Mouse (Mus musculus) forebrain, embryonic 11.5 days (tissue): ENCODE measurements around the gene Pde6b. TPM values are rescaled to one million over a fixed set of nuclear protein-coding genes. Genes with fewer than 3 reads are reported as not detected.

Experiments
- ATAC-seq: fragments of 200-750 bp; cut with Nextera tagmentation; replicated peaks from 2 replicates; pipeline ENCODE4 v1.8.0; 2017; ENCODE audit warnings: moderate TSS enrichment; ENCODE audit not compliant: low FRiP score
- DNase-seq: peaks from one replicate; pipeline ENCODE4 v3.0.0-alpha.2; 2017; ENCODE audit warnings: low spot score
- H3K27ac ChIP-seq: fragments of 300-500 bp; sonication (generic); 2 replicates; pipeline ENCODE4 v1.5.1; 2014; ENCODE audit warnings: low read depth, low read length
- H3K27me3 ChIP-seq: fragments of 300-500 bp; sonication (generic); 2 replicates; pipeline ENCODE4 v1.6.1; 2014; ENCODE audit warnings: mild to moderate bottlenecking, low read length, mixed read lengths; ENCODE audit not compliant: control insufficient read depth, insufficient read depth
- H3K36me3 ChIP-seq: fragments of 300-500 bp; sonication (generic); 2 replicates; pipeline ENCODE4 v1.6.1; 2014; ENCODE audit warnings: mild to moderate bottlenecking, low read length, moderate library complexity, mixed read lengths; ENCODE audit not compliant: control insufficient read depth, insufficient read depth
- H3K4me1 ChIP-seq: fragments of 300-500 bp; sonication (generic); replicated peaks from 2 replicates; pipeline ENCODE4 v1.6.1; 2014; ENCODE audit warnings: low read length, mixed read lengths; ENCODE audit not compliant: control insufficient read depth, insufficient read depth
- H3K4me2 ChIP-seq: fragments of 300-500 bp; sonication (generic); 2 replicates; pipeline ENCODE4 v1.6.1; 2014; ENCODE audit warnings: low read depth, mild to moderate bottlenecking, low read length, moderate library complexity, mixed read lengths; ENCODE audit not compliant: severe bottlenecking
- H3K4me3 ChIP-seq: fragments of 300-500 bp; sonication (generic); 2 replicates; pipeline ENCODE4 v1.5.1; 2014; ENCODE audit warnings: low read depth, low read length
- H3K9ac ChIP-seq: fragments of 300-500 bp; sonication (generic); 2 replicates; pipeline ENCODE4 v1.6.1; 2014; ENCODE audit warnings: low read length
- H3K9me3 ChIP-seq: fragments of 300-500 bp; sonication (generic); 2 replicates; pipeline ENCODE4 v1.6.1; 2016; ENCODE audit warnings: low read length, mixed read lengths; ENCODE audit not compliant: control insufficient read depth
- WGBS: fragments of 180-500 bp; shearing (Covaris S2); extraction: QIAGEN DNeasy Blood & Tissue Kit; methylation state at CpG from one replicate; pipeline ENCODE4 v1.1.7; 2014; 5-methylcytosine and 5-hydroxymethylcytosine counted together
- polyA plus RNA-seq: library from polyadenylated mRNA; unstranded; fragments of >200 nt; fragmentation: Nextera tagmentation; extraction: Ambion mirVana; gene quantifications from 2 replicates; pipeline ENCODE4 v1.2.1, GENCODE M21; 2014

The Pde6b gene
- polyA plus RNA-seq, 1 experiment from 2014 or later: 0.40 TPM

DNA sequence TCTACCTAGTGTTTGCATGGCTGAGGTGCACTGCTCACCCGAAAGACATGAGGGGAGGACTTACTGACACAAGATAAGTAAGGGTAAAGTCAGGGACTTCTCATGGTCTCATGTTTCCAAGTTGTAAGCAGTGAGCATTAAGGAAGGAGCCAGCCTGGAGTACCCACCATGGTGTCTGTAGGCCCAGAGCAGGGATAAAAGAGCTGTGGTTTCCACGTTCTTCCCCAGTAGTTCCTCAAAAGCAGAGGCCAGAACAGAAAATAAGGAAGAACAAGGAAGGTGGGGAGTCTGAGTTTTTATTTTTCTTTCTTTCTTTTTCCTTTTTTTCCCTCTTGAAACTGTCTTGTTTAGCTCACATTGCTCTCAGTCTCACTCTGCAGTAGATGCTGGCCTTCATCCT, 26.5 kb downstream of the Pde6b start:
- Histone ChIP-seq H3K9ac (no peak overlapping the region), H3K27me3 (no peaks in the 10 kb centered on the region), H3K4me3 (no peak overlapping the region), H3K4me2 (no peak overlapping the region), H3K9me3 (no peaks in the 10 kb centered on the region), H3K36me3 (no peaks in the 10 kb centered on the region), H3K27ac (no peak overlapping the region), H3K4me1 (no peaks in the 10 kb centered on the region)
- DNase-seq: no peak
- 69% methylated on average over 2 of the region's 2 CpGs for WGBS
- no peak for ATAC-seq

DNA sequence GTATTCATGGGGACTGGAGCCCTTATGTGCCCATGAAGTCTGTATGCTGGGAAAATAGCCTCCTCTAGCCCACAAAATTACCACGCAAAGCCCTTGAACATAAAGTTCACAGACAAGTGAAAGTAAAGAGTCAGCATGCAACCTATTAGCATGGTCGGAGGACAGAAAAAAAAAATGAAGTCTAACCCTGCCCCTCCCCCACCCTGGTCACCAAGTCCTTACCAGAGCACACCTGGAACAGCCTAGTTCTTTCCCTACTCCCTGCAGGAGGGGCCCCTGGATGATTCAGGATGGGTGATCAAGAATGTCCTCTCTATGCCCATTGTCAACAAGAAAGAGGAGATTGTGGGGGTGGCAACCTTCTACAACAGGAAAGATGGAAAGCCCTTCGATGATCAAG, 34.5 kb downstream of the Pde6b start:
- Histone ChIP-seq H3K27me3 (no peaks in the 10 kb centered on the region), H3K27ac (no peak overlapping the region), H3K9ac (no peak overlapping the region), H3K4me2 (no peak overlapping the region), H3K9me3 (no peaks in the 10 kb centered on the region), H3K4me1 (no peaks in the 10 kb centered on the region), H3K4me3 (no peak overlapping the region), H3K36me3 (no peaks in the 10 kb centered on the region)
- ATAC-seq: no peak
- WGBS: 75% methylated on average over 3 of the region's 3 CpGs
- DNase-seq: no peak

DNA sequence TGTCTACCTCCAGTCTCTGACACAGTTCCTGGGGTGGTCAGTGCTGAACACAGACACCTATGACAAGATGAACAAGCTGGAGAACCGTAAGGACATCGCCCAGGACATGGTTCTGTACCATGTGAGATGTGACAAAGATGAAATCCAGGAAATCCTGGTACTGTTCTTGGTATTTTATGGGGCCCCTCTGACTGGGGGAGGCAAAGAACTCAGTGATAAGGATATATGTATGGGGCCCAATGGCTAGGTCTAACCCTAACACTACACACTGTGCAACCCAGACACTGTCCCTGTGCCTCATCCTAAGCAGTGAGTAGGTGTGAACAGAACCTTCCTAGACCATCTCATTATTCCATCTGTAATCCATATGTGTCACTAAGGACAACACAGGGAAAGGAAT, 35.2 kb downstream of the Pde6b start:
- H3K36me3 ChIP-seq: no peaks in the 10 kb centered on the region
- ATAC-seq (no peak), DNase-seq (no peak)
- H3K4me1 ChIP-seq: no peaks in the 10 kb centered on the region
- WGBS: 85% methylated on average over 2 of the region's 2 CpGs
- H3K27me3 ChIP-seq: no peaks in the 10 kb centered on the region
- H3K4me3 ChIP-seq: no peak overlapping the region
- no peak overlapping the region for H3K9ac ChIP-seq
- no peak overlapping the region for H3K27ac ChIP-seq
- H3K4me2 ChIP-seq: no peak overlapping the region
- no peaks in the 10 kb centered on the region for H3K9me3 ChIP-seq

DNA sequence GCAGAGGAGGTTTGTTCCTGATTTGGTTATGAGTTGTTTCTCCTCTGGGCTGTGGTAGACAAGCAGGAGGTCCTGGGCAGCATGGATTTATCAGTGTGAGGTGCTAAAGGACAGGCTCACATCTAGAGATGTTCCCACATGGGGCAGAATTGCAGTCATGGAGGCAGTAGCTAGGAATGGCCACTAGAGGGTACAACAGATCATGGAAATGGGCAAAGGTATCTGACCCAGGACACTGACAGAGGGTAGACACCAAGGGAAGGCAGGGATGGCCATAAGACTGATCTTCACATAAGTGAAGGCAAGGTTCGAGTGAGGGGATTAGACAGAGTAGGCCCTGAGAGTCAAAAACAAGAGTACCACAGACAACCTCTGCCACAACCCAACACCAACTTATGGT, 39.0 kb downstream of the Pde6b start:
- no peak overlapping the region for H3K27ac ChIP-seq
- no peaks in the 10 kb centered on the region for H3K4me1 ChIP-seq
- DNase-seq: no peak
- H3K4me3 ChIP-seq: no peak overlapping the region
- H3K4me2 ChIP-seq: no peak overlapping the region
- ATAC-seq: peak; percentile 59; the same call in 1 of the 2 replicates
- H3K36me3 ChIP-seq: no peaks in the 10 kb centered on the region
- H3K9me3 ChIP-seq: no peaks in the 10 kb centered on the region
- H3K27me3 ChIP-seq: no peaks in the 10 kb centered on the region
- WGBS: 76% methylated on average over 1 of the region's 1 CpGs
- no peak overlapping the region for H3K9ac ChIP-seq

DNA sequence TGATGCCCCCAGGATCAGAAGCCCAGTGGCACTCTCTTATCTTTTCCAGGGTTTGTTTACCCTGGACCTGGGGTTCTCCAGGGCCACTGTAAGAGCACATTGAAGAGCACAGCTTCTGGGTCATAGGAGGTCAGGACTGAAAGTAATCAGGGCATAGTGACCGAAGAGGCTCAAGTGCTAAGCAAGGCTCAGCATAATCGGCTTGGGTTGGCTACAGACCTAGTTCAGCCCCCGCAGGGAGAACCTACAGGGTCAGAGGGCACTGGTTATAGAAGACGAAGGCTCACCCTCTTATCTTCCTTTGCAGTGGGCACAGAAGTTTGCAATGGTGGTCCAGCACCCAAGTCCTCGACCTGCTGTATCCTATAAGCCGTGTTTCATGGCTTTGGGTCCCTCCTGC, 43.0 kb downstream of the Pde6b start:
- WGBS: 91% methylated on average over 6 of the region's 6 CpGs
- no peak overlapping the region for H3K4me3 ChIP-seq
- H3K9ac ChIP-seq: no peak overlapping the region
- ATAC-seq (no peak), DNase-seq (no peak)
- no peak overlapping the region for H3K4me2 ChIP-seq
- no peaks in the 10 kb centered on the region for H3K27me3 ChIP-seq
- no peaks in the 10 kb centered on the region for H3K9me3 ChIP-seq
- no peak overlapping the region for H3K27ac ChIP-seq
- no peaks in the 10 kb centered on the region for H3K36me3 ChIP-seq
- H3K4me1 ChIP-seq: peaks cover 5% of the 10 kb centered on the region; the same call in 1 of the 2 replicates

DNA sequence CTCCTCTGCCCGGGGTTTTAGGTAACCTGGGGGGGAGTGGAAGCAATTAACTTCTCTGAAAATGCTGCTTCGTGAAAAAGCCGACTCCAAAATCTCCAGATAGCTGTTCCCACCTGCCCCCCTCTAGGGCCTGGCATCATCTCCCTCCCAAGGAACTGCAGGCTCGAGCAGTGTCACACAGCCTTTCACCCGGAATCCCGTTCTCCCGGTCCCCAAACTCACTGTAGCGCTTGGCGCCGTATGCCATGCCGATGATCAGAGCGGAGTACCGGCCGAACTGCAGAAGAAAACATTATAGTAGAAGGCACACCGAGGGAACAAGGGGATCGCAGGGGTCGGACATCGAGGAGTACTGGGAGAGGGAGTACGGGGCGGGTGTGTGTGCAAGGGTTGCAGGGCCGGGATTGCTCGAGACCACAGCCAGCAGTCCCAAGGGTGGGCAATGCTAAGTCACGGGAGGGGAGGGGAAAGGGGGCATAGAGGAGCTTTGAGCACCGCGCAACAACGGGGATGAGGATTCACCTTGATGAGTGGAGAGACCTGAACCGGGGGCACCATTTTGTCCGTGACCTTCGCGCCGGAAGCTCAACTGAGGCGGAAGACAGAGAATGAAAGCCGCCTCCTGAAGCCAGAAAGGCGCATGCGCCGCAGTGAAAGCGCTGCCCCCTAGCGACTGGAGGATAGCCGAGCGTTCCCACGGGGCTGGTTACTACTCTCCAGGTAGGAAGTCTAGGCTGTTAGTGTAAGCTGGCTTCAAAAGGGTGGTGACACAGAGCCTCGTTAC, 45.8 kb downstream of the Pde6b start, which contains the start of gene Atp5k:
Gene Atp5k, minus strand, starts transcription at position 645 of the 784 bp plus-strand sequence.
- Histone ChIP-seq H3K27ac (no peak within 1 kb of the TSS), H3K4me2 (peak within 1 kb of the TSS; percentile 83), H3K4me3 (peak within 1 kb of the TSS; percentile 91), H3K4me1 (peaks cover 5% of the 10 kb centered on the region; the same call in 1 of the 2 replicates), H3K27me3 (no peaks in the 10 kb centered on the region), H3K36me3 (no peaks in the 10 kb centered on the region), H3K9me3 (no peaks in the 10 kb centered on the region), H3K9ac (peak within 1 kb of the TSS; percentile 88)
- DNase-seq (peak; percentile 96), ATAC-seq (peak; percentile 87)
- 2% methylated on average over 42 of the region's 42 CpGs for WGBS

DNA sequence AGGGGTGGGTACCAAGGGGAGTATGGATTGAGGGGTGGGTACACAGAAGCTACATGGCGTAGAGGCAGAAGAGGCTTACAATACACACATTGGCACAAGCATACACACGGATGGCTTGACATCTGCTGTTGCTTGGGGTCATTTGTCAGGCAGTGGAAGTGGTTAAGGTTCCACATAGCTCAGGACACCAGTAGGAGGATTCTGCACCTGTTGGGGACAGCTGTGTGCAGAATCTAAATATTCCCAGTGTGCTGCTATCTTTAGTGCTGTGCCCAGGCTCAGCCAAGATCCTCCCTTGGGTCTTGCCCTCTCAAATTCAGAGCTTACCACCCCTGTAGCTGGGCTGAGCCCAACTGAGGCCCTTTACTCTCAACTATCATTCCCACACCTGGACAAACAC, 47.9 kb downstream of the Pde6b start:
- Histone ChIP-seq H3K27ac (no peak overlapping the region), H3K4me1 (peaks cover 5% of the 10 kb centered on the region; the same call in 1 of the 2 replicates), H3K27me3 (no peaks in the 10 kb centered on the region), H3K4me2 (no peak overlapping the region), H3K4me3 (no peak overlapping the region), H3K36me3 (no peaks in the 10 kb centered on the region), H3K9me3 (no peaks in the 10 kb centered on the region), H3K9ac (no peak overlapping the region)
- ATAC-seq (no peak), DNase-seq (no peak)
- WGBS: 72% methylated on average over 2 of the region's 2 CpGs

DNA sequence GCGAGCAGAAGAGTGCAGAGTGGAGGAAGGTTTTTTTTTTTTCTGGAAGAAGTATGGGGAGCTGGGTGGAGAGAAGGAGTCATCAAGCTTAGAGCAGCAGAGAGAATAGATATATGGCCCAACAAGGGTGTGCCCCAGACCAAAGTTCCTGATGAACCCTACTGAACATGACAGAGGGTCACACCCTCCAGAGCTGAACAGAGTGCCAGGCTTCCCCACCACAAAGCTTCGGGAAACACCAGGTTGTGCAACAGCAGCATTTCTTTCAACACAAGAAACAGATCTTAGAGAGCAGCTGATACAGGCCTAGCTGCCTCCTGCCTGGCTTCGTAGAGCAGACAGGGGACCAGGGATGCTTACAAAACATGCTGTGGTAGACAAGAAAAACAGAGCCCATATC, 58.8 kb downstream of the Pde6b start:
- Histone ChIP-seq H3K4me3 (no peak overlapping the region), H3K4me2 (no peak overlapping the region), H3K9ac (no peak overlapping the region), H3K27me3 (peaks cover 2% of the 10 kb centered on the region; the same call in 1 of the 2 replicates), H3K27ac (no peak overlapping the region), H3K4me1 (0 out of 2 replicates have a peak, but pooled peaks cover 3% of the 10 kb centered on the region), H3K9me3 (no peaks in the 10 kb centered on the region), H3K36me3 (no peaks in the 10 kb centered on the region)
- WGBS: 90% methylated on average over 3 of the region's 3 CpGs
- no peak for ATAC-seq
- DNase-seq: no peak

DNA sequence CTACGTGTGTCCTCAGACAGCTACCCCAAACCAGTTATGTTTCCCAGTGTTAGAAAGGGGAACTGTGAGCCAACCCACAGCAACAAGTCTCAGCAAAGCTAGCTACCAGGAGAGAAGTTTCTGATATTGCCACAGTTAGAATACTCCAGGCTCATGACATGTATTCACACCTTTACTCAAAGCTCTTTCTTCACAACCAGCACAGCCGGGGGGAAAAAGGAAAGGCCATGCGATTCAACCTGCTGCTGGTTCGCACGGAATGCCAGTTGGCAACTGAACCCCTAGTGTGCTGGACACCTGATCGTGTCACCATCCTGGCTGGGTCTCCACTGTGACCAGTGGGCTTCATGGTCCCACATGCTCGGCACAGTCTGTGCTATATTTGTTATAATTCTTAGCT, 59.7 kb downstream of the Pde6b start:
- no peak overlapping the region for H3K4me3 ChIP-seq
- peaks cover 2% of the 10 kb centered on the region; the same call in 1 of the 2 replicates for H3K27me3 ChIP-seq
- ATAC-seq (no peak), DNase-seq (no peak)
- WGBS: 87% methylated on average over 7 of the region's 7 CpGs
- H3K36me3 ChIP-seq: no peaks in the 10 kb centered on the region
- 0 out of 2 replicates have a peak, but pooled peaks cover 3% of the 10 kb centered on the region for H3K4me1 ChIP-seq
- no peak overlapping the region for H3K9ac ChIP-seq
- no peak overlapping the region for H3K27ac ChIP-seq
- no peak overlapping the region for H3K4me2 ChIP-seq
- H3K9me3 ChIP-seq: no peaks in the 10 kb centered on the region
